Mouse (Mus musculus) CH12.LX (cell line): ENCODE data around the gene Ptprd. TPM values are rescaled to one million over a fixed set of nuclear protein-coding genes. Genes with fewer than 3 reads are reported as not detected.

Experiments used
- DNase-seq: peaks from one replicate; pipeline ENCODE4 v3.0.0-alpha.2; 2013; ENCODE audit errors: extremely low read depth
- H3K27ac ChIP-seq: 2 replicates; pipeline ENCODE4 v1.5.1; 2012; ENCODE audit warnings: low read depth, mild to moderate bottlenecking, control low read depth, moderate library complexity; ENCODE audit not compliant: insufficient read depth
- H3K27me3 ChIP-seq: replicated peaks from 2 replicates; pipeline ENCODE3; 2012; ENCODE audit warnings: inconsistent platforms
- H3K36me3 ChIP-seq, 2 experiments: replicated peaks in 1 of 2; 2 replicates each; pipeline versions ENCODE3 to v1.6.1; 2012; ENCODE audit warnings: inconsistent platforms in 1 of 2, low read length in 1 of 2, mild to moderate bottlenecking in 1 of 2, mixed read lengths in 1 of 2, moderate library complexity in 1 of 2; ENCODE audit not compliant: control insufficient read depth in 1 of 2, insufficient read depth in 1 of 2
- H3K4me1 ChIP-seq, 2 experiments: 2 replicates each; pipeline ENCODE4 v1.6.1; 2012; ENCODE audit warnings: inconsistent platforms in 1 of 2, moderate library complexity in 1 of 2; ENCODE audit not compliant: insufficient read depth in 2 of 2, control insufficient read depth in 1 of 2
- H3K4me2 ChIP-seq: 2 replicates; pipeline ENCODE4 v1.6.1; 2012; ENCODE audit warnings: low read depth, mild to moderate bottlenecking, control low read depth; ENCODE audit not compliant: poor library complexity, insufficient read depth, severe bottlenecking
- H3K4me3 ChIP-seq, 3 experiments: fragments of 150-350 bp in 1 of 3; sonication (generic) in 1 of 3; replicated peaks in 1 of 3; 2 replicates each; pipeline versions ENCODE3 to v1.5.1; 2011 to 2012; ENCODE audit warnings: low read depth in 2 of 3, low read length in 2 of 3, mild to moderate bottlenecking in 2 of 3, moderate library complexity in 2 of 3, control low read depth in 1 of 3, improper control_type of control experiment in 1 of 3, inconsistent platforms in 1 of 3, mixed read lengths in 1 of 3; ENCODE audit not compliant: poor library complexity in 1 of 3
- H3K79me2 ChIP-seq: replicated peaks from 2 replicates; pipeline ENCODE4 v1.6.1; 2012; ENCODE audit warnings: mild to moderate bottlenecking, moderate library complexity; ENCODE audit not compliant: control insufficient read depth, poor library complexity, insufficient read depth, severe bottlenecking; ENCODE audit errors: extremely low read depth
- H3K9ac ChIP-seq: 2 replicates; pipeline ENCODE4 v1.6.1; 2012; ENCODE audit warnings: low read depth, mild to moderate bottlenecking, control low read depth, moderate library complexity; ENCODE audit not compliant: insufficient read depth
- H3K9me3 ChIP-seq: replicated peaks from 2 replicates; pipeline ENCODE3; 2012; ENCODE audit warnings: low read length, inconsistent platforms, mixed read lengths
- BHLHE40 ChIP-seq: IDR thresholded peaks from 2 replicates; pipeline ENCODE4 v1.6.1; 2011; ENCODE audit warnings: mild to moderate bottlenecking, low read depth, low read length, improper control_type of control experiment
- CHD1 ChIP-seq: IDR thresholded peaks from 2 replicates; pipeline ENCODE4 v1.6.1; 2012; ENCODE audit warnings: low read depth, low read length, improper control_type of control experiment, inconsistent platforms
- CHD2 ChIP-seq: IDR thresholded peaks from 2 replicates; pipeline ENCODE4 v1.6.1; 2011; ENCODE audit warnings: low read length, improper control_type of control experiment
- CTCF ChIP-seq, 2 experiments: IDR thresholded peaks in 1 of 2; conservative IDR thresholded peaks in 1 of 2; 2 replicates each; pipeline ENCODE4 v1.5.1; 2011 to 2012; ENCODE audit warnings: low read depth in 2 of 2, low read length in 2 of 2, improper control_type of control experiment in 1 of 2, inconsistent platforms in 1 of 2, mild to moderate bottlenecking in 1 of 2, moderate library complexity in 1 of 2
- E2F4 ChIP-seq: IDR thresholded peaks from 2 replicates; pipeline ENCODE4 v1.6.1; 2011; ENCODE audit warnings: low read depth, low read length, improper control_type of control experiment; ENCODE audit not compliant: insufficient replicate concordance
- GABPA ChIP-seq: IDR thresholded peaks from 2 replicates; pipeline ENCODE4 v1.6.1; 2012; ENCODE audit warnings: low read depth, low read length, improper control_type of control experiment, inconsistent platforms; ENCODE audit not compliant: insufficient replicate concordance
- IRF4 ChIP-seq: IDR thresholded peaks from 2 replicates; pipeline ENCODE4 v1.6.1; 2014; ENCODE audit warnings: low read depth, mild to moderate bottlenecking, inconsistent platforms, low read length, improper control_type of control experiment
- KAT2A ChIP-seq: IDR thresholded peaks from 2 replicates; pipeline ENCODE4 v1.6.1; 2012; ENCODE audit warnings: low read length, improper control_type of control experiment, inconsistent platforms; ENCODE audit not compliant: insufficient replicate concordance
- MAFK ChIP-seq: IDR thresholded peaks from 2 replicates; pipeline ENCODE4 v1.6.1; 2011; ENCODE audit warnings: low read length, improper control_type of control experiment; ENCODE audit not compliant: insufficient replicate concordance
- MXI1 ChIP-seq: IDR thresholded peaks from 2 replicates; pipeline ENCODE4 v1.6.1; 2011; ENCODE audit warnings: mild to moderate bottlenecking, low read depth, low read length, improper control_type of control experiment
- MYC ChIP-seq: IDR thresholded peaks from 2 replicates; pipeline ENCODE4 v1.6.1; 2011; ENCODE audit warnings: low read depth, mild to moderate bottlenecking, improper control_type of control experiment, low read length
- NRF1 ChIP-seq: IDR thresholded peaks from 2 replicates; pipeline ENCODE4 v1.6.1; 2014; ENCODE audit warnings: low read depth, mild to moderate bottlenecking, inconsistent platforms, low read length, improper control_type of control experiment, moderate library complexity
- POLR2AphosphoS2 ChIP-seq: IDR thresholded peaks from 2 replicates; pipeline ENCODE4 v1.6.1; 2011; ENCODE audit warnings: low read depth, low read length, improper control_type of control experiment
- RCOR1 ChIP-seq: conservative IDR thresholded peaks from 2 replicates; pipeline ENCODE4 v1.6.1; 2012; ENCODE audit warnings: low read depth, mild to moderate bottlenecking, inconsistent platforms, low read length, improper control_type of control experiment
- SIN3A ChIP-seq: IDR thresholded peaks from 2 replicates; pipeline ENCODE4 v1.6.1; 2012; ENCODE audit warnings: low read length, improper control_type of control experiment, inconsistent platforms
- SMC3 ChIP-seq: IDR thresholded peaks from 2 replicates; pipeline ENCODE4 v1.6.1; 2011; ENCODE audit warnings: low read depth, low read length, improper control_type of control experiment
- TBP ChIP-seq: conservative IDR thresholded peaks from 2 replicates; pipeline ENCODE4 v1.6.1; 2011; ENCODE audit warnings: low read depth, low read length, improper control_type of control experiment
- TCF12 ChIP-seq: IDR thresholded peaks from 2 replicates; pipeline ENCODE4 v1.6.1; 2014; ENCODE audit warnings: low read depth, mild to moderate bottlenecking, inconsistent platforms, low read length, improper control_type of control experiment
- UBTF ChIP-seq: IDR thresholded peaks from 2 replicates; pipeline ENCODE4 v1.6.1; 2012; ENCODE audit warnings: low read depth, mild to moderate bottlenecking, inconsistent platforms, low read length, improper control_type of control experiment, moderate library complexity
- USF1 ChIP-seq: IDR thresholded peaks from 2 replicates; pipeline ENCODE4 v1.6.1; 2014; ENCODE audit warnings: low read depth, mild to moderate bottlenecking, inconsistent platforms, low read length, improper control_type of control experiment
- USF2 ChIP-seq: conservative IDR thresholded peaks from 2 replicates; pipeline ENCODE4 v1.6.1; 2011; ENCODE audit warnings: low read depth, low read length, improper control_type of control experiment
- ZKSCAN1 ChIP-seq: IDR thresholded peaks from 2 replicates; pipeline ENCODE4 v1.6.1; 2012; ENCODE audit warnings: low read depth, inconsistent platforms, low read length, improper control_type of control experiment, borderline replicate concordance
- ZMIZ1 ChIP-seq: IDR thresholded peaks from 2 replicates; pipeline ENCODE4 v1.6.1; 2012; ENCODE audit warnings: low read depth, mild to moderate bottlenecking, inconsistent platforms, low read length, improper control_type of control experiment
- dilution Hi-C: fragments of 300-500 bp; cut with MboI; formaldehyde crosslinking; loops from 2 replicates; pipeline ENCODE4 v1.14.3; 2020; ENCODE audit warnings: low sequenced_read_pairs; ENCODE audit not compliant: extremely low pct_unique_long_range_greater_than_20kb, extremely low pct_ligation_motif_present
- in situ Hi-C: fragments of 300-500 bp; cut with MboI; formaldehyde crosslinking; loops from 3 replicates; pipeline ENCODE4 v1.14.3; 2019; ENCODE audit warnings: low sequenced_read_pairs, low pct_ligation_motif_present, low pct_unique_long_range_greater_than_20kb, mixed read lengths
- polyA plus RNA-seq: library from polyadenylated mRNA; unstranded; fragments of >175 nt; gene quantifications from 2 replicates; pipeline ENCODE4 v1.2.1, GENCODE M21; 2012; ENCODE audit warnings: low read depth; ENCODE audit not compliant: insufficient read length
- total RNA-seq, 2 experiments: library from RNA; depleted of rRNA; stranded (reverse); fragments of 300-350 nt in 1 of 2; fragments of >200 nt in 1 of 2; gene quantifications; 2 replicates each; pipeline ENCODE4 v1.2.3; 2012 to 2014

Gene Ptprd
- total and polyA plus RNA-seq, 3 experiments = not detected

DNA sequence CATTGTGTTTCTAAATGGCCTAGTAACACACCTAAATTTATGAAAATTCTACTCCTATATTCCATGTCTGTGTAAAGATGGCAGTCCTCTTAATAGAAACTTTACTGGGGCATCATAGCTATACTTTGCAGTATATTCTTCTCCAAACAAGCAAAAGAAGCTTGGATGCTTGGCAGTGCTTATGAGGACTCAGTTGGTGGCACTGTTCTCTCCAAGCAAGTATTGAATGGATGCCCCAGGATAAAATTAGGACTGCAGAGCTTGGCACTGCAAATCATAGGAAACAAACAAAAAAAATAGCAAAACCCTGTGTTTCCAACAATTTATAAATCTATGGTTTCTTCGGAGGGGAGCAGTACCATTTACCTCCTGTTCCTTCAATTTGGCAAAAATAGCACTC lies 549.5 kb downstream of the Ptprd start:
- in situ Hi-C loops = no loop called here
- dilution Hi-C loops = no loop called here
- DNase-seq = no peak
- Histone ChIP-seq H3K36me3 (no peaks in the 10 kb centered on the region), H3K4me1 (no peaks in the 10 kb centered on the region), H3K9ac (no peak overlapping the region), H3K4me3 (no peak overlapping the region), H3K27me3 (no peaks in the 10 kb centered on the region), H3K79me2 (no peaks in the 10 kb centered on the region), H3K4me2 (no peak overlapping the region), H3K9me3 (peaks cover 24% of the 10 kb centered on the region), H3K27ac (no peak overlapping the region)
- TF ChIP-seq E2F4 (no peak), GABPA (no peak), TBP (no peak), NRF1 (no peak), BHLHE40 (no peak), MXI1 (no peak), CHD1 (no peak), MAFK (no peak), ZKSCAN1 (no peak), UBTF (no peak), KAT2A (no peak), USF1 (no peak), CHD2 (no peak), SMC3 (no peak), RCOR1 (no peak), MYC (no peak), CTCF (conservative IDR thresholded peaks at IDR 0.05 in 1 of 2, IDR thresholded peaks at IDR 0.05 in 1 of 2; ENCODE audit: low read depth in 2 of 2, low read length in 2 of 2) (no peak), IRF4 (no peak), ZMIZ1 (no peak), SIN3A (no peak)

GRCm38 (mm10) chr4:77655669-77656068 lies 556.1 kb downstream of the Ptprd start:
- no peak for DNase-seq
- Histone ChIP-seq H3K9ac (no peak overlapping the region), H3K9me3 (peaks cover 17% of the 10 kb centered on the region), H3K27me3 (no peaks in the 10 kb centered on the region), H3K36me3 (no peaks in the 10 kb centered on the region), H3K4me1 (no peaks in the 10 kb centered on the region), H3K27ac (no peak overlapping the region), H3K4me3 (no peak overlapping the region), H3K4me2 (no peak overlapping the region), H3K79me2 (no peaks in the 10 kb centered on the region)
- in situ Hi-C loops = no loop called here
- TF ChIP-seq POLR2AphosphoS2 (no peak), UBTF (no peak), TCF12 (no peak), USF2 (no peak)
- dilution Hi-C loops = no loop called here
